Mouse (Mus musculus) ovary, adult 18-20 months (tissue): ENCODE data around the gene Hlcs.
"Not testable (repeated sequence)": the region's sequence is repeated elsewhere in the genome, so short reads cannot be mapped to it uniquely, and the experiment has no call there.

Experiments
- DNase-seq: peaks from one replicate; pipeline ENCODE4 v3.0.0; 2022; ENCODE audit warnings: low spot score, mixed read lengths

Gene Hlcs

DNA sequence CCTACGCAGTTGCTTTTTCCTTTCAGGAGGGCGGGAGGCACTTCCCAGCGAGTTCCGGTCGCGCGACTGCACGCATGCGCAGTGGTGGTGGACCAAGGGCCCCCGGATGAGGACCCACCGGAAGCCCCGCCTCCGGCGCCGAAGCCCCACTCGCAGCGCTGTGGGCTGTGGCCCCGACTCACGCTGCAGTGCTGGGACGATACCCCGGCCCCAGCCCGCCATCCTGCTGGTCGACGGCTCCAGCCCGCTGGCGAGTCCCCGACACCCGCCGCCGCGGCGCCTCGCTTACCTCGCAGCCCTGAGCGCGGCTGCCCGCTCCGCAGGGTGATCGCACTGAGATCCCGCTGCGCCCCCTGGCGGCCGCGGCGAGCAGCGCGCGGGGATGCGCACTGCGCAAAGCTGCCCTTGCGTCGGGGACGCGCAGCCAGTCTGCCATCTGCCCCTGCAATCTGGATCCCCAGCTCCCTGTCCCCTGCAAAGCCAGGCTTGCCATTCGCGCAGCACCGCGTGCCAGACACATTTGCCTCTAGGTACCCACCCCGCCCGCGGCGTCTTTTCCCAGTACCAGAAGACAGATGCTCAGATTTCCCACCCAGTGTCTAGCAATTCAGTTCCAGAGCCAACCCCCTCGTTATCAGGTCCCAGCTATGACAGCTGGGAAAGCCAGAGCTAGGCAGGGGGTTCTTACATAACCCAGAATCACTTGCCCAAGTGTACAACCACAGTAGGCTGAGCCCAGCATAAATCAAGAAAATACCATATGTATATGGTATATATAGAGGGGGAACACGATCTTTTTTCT lies at the start of gene Hlcs:
Gene Hlcs, minus strand, starts transcription at position 343 of the 802 bp plus-strand sequence.
- DNase-seq, result peak; percentile 95

DNA sequence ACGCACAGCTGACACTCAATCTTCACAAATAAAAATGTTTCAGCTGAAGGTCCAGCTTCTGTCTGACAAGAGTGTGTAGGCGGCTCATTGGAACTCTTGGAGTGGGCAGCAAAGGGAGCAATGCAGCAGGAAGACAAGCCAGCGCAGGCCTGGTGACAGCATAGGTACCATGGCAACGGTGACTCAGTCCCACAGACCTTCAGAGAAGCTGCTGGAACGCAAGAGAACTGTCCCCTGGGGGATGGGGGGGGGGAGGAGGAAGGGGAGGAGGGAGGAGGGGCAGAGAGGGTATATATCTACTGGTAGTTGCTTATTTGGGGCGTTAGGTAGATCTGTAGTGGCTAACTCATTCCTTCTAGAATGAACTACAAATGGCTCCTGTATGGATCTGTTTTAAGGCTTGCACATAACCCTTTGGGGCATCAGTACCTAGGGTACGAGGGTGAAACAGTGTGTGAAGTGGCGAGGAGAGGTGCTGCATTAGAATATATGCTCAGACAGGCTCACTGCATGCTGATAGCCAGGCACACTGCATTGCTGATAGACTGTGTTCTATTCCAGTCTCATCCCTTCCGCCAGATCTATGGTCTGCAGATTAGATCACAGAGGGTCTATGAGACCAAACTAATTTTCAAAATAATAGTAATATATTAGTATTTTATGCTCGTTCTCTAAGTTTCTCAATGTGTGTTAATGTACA lies 49.0 kb upstream of the Hlcs start:
- DNase-seq, result peak; percentile 61

DNA sequence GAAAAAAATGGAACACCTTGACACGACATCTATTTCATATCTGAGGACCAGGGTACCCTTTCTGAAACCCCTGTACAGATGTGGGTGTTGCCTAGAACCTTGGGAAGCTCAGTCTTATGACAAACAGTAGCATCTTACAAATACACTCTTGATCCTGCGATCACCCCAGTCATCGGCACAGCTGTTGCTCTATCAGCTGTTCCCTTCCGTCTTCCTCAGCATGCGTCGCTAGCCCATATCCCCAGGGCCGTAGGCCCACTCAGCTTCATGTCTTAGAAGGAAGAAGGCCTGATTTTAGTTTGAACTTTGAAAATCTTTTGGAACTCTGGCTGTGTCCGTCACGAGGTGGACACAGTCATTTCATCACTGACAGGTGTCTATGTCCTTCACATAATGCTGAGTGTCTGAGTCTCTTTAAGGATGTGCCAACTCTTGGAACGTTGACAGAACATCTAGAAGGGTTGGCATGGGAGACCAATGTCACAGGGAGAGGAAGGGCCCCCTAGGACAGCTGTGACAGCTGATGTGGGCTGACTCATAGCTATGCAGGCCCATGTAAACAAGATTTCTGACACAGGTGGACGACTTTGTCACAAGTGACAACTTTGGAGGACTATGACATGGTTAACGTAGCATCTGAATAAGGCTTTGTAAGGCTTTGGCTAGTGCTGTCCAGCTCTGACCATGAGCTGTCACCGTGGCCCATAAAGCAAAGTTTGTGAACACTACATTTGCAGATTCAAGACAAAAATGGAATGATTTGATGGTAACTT lies 47.4 kb upstream of the Hlcs start:
- no peak for DNase-seq

DNA sequence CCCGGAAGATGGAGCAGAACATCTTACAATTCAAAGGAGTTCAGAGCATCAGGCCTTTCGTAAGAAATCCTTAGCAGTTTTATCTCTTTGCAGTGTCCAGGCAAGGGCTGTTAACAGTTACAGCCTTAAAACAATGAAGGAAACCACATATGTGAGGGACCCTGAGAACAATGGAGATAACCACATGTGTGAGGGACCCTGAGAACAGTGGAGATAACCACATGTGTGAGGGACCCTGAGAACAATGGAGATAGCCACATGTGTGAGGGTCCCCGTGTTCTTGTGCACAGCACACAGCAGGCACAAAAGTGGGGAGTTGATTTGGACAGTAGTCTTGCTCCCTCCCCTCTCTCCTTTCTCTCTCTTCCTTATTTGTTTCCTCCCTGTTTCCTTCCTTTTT lies 44.7 kb upstream of the Hlcs start:
- DNase-seq, result no peak

DNA sequence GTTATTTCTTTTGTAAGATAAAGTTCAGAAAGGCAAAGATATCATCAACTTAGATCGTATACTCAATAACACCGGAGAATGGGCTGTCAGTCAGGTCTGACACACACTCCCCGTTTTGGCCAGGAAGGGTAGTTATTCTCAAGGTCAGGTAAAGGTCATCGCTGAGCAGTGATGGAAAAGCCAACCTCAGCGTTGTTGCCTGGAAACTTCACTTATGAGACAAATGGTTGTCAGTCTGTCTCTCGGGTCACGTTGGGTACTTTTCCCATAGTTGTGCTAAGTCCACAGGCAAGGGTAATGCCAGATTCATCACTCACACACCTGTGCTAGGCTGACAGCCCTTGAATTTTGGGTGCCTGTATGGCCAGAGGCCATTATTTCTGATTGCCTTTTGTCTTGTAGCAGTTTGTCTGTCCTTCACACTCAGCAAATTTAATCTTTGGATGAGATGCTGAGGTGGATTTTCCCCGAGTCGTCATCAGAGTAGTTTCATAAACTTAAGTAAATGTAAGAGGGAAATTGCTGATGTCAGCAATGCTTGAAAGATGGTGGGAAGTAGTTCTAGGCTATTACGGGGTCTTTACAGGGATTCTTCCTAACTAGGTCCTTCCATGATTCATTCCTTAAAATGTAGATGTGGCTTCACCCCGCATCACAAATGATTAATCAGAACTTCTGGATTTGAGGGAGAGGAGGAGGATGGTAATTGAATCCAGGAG lies 43.6 kb upstream of the Hlcs start:
- no peak for DNase-seq

DNA sequence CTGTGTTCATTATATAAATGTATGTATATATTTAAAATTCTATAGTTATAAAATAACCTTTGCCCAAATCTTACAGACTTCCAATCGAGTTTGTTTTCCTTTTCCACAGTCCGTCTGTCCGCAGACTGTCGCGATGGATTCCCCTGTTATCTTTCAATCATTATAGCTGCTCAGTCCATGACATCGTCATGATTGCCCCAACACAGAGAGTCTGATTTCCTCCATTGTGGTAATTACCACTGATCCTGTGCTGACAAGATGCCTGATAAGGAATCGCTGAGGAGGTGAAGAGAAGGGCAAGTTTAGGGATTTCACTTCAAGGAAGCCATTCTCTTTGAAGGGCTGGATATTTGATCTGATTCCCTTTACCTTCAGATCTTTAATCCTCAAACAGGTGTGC lies 42.7 kb upstream of the Hlcs start:
- no peak for DNase-seq

GRCm38 (mm10) chr16:94354450-94354849 lies 41.1 kb upstream of the Hlcs start:
- no peak for DNase-seq

DNA sequence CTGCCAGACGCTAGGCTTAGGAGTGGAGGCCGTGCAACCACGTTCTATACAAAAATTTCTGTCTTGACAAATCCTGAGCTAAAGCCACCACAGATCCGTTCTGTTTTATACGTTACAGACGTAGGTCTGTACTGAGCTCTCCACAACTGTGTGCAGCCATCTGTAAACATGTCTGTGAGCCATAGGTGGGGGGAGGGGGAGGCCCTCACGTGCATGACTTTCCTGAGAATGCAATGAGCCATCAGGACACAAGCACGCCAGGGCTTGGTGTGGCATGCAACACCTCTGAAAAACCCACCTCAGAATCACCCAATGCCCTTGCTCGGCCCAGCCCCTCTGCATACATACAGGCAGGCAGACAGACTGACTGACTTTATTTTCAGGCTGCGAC lies 36.9 kb upstream of the Hlcs start:
- DNase-seq, result no peak

DNA sequence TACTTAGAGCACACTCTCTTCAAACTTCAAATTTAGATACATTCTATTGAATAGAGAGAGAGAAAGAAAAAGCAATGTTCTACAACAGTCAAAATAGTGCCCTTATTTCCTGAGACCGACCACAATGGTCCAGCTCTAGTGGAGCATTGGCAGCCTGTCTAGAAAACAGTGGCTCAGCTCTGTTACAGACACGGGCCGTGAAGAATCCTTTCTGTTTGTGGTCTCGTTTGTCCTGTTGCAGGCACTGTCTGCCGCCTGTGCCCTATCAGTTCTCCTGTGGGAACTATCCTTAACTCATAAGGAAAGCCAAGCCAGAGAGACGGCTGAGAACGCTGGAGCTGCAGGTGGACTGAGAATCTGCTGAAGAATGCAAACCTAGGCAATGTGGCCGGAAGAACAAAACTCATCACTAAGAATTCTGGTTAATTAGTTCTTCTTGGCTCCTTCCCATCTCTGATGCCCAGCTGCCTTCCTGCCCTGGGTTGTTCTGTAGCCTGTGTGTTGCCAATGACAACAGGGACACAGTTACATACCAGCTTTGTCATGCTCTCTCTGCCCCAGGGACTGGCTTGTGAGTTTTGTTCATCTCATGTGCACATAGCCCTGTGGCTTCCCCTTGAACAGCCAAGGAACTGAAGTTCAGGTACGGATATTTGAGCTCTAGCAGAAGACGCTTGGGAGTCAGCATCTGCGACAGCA lies 36.4 kb upstream of the Hlcs start:
- DNase-seq, result no peak

- DNase-seq, result no peak
These were observed 35.4 kb upstream of the Hlcs start for GRCm38 (mm10) chr16:94348779-94349178.

DNA sequence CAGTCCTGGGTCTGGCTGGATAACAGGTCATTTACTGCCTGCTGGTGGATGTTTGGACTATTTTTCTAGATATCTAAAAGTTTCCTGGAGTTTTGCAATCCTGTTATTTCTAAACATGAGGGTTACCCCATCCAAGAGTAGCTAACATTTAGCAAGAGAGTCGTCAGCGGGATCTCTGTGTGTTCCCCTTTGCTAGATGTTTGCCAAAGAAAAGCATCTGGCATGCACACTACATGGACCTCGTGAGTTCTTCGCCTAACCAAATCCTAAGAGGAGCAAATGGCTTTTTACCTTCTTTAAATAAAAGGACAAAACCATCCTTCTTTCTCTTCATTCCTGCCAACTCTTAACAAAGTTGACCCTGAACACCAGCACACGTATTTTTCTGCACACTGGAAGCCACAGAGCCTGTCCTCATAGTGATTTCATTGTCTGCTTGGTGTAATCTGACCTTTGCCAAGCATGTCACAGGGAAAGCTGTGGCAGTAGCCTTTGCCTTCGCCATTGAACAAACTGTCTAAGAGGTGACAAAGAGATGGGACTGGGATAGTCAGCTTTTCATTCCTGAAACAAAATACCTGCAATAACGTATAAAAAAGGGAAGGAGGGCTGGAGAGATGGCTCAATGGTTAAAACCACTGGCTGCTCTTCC lies 33.8 kb upstream of the Hlcs start:
- no peak for DNase-seq

GRCm38 (mm10) chr16:94345733-94346132 lies 32.4 kb upstream of the Hlcs start:
- DNase-seq, result no peak

DNA sequence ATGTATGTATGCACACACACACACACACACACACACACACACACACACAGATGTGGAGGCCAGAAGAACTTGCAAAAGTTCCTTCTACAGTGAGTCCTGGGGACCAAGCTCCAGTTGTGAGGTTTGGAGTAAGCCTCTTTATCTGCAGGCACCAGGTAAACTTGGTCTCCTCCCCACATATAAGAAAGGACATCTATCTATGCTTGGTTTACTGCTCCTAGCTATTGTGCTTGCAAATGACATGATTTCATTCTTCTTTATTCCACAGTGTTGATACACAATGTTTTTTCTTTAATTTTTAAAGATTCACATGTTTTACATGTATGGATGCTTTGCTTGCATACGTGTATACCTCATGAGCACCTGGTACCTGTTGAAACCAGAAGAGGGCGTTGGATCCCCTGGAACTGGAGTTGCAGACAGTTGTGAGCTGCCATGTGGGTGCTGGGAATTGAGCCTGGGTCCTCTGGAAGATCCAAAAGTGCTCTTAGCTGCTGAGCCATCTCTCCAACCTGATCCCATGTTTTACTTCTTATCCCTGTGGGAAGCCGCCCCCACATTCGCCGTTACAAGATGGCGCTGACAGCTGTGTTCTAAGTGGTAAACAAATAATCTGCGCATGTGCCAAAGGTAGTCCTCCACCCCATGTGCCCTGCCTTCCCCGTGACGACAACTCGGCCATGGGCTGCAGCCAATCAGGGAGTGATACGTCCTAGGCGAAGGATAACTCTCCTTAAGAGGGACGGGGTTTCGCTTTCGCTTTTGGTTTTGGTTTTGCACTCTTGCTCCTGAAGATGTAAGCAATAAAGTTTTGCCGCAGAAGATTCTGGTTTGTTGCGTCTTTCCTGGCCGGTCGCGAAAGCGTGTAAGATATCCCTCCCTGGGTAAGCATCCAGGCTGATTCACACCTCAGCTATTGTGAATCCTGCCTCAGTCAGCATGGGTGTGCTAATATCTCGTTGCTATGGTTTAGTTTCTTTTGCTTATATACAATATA lies 26.1 kb upstream of the Hlcs start:
- not testable (repeated sequence) for DNase-seq

DNA sequence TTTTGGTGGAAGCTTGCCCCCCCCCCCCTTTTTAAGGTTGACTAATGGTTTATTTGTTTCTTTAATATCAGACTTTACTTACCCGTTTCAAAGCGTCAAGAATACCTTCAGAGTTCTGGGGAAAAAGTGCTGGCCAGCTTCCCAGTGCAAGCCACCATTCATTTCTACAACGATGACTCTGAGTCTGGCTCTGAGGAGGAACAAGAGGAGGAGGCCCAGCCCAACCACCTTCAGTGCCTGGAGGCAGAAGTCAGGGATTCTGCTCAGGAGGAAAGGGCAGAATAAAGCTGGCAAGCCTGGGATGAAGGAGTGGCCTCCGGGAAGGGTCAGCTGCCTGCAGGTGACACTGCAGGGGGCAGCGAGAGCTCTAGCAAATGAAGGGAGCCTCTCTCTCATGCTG lies 22.3 kb upstream of the Hlcs start:
- no peak for DNase-seq

DNA sequence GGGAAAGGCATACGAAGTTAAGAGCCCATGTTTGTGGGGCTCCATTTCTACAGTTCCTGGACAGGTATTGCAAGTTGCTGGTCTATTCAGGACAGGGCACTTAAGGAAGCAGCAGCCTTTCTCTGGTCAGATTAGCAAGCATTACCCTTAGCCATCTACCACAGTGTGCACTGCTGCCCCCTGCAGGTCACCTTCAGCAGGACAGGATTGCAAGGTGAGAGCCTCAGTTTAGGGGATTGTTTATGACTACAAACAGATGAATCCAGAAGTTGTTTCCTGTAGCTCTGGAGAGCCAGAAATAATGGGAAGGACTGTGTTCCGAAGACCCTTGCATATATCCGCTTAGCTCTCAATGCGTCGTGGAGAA lies 18.5 kb upstream of the Hlcs start:
- DNase-seq, result no peak

- no peak for DNase-seq
These were observed 18.0 kb upstream of the Hlcs start for GRCm38 (mm10) chr16:94331233-94331885.

DNA sequence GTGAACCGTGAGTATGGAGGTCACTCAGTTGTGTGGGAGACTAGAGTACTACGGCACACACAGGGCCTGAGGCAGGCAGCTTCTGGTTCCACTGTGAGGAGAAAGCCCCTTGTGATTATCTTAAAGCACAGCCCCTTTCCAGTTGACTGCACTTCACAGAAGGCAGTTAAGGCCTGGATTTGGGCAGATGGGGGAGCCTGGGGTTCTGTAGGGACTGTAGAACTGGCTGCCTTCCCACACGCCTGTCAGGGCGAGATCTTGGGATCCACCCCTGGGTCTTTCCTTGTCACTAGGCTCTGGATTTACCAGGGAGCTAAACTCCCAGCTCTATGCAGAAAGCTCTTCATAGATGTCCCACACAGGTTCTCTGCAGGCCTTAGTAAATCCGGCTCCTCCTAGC lies 17.1 kb upstream of the Hlcs start:
- DNase-seq, result no peak

- no peak for DNase-seq
These were observed 15.8 kb upstream of the Hlcs start for GRCm38 (mm10) chr16:94328881-94329867.
